Mouse (Mus musculus) cerebellum, adult 2 months (tissue): ENCODE results near the gene Zfp235.

Experiments used
- CTCF ChIP-seq: fragments of 200-500 bp; IDR thresholded peaks from 2 replicates; pipeline ENCODE4 v1.5.1; 2011; ENCODE audit warnings: low read depth, mild to moderate bottlenecking, control low read depth, low read length, moderate library complexity, borderline replicate concordance; ENCODE audit not compliant: insufficient read depth
- POLR2A ChIP-seq: fragments of 200-500 bp; IDR thresholded peaks from 2 replicates; pipeline ENCODE4 v1.6.1; 2011; ENCODE audit warnings: low read length, control low read depth, borderline replicate concordance; ENCODE audit not compliant: insufficient read depth

DNA sequence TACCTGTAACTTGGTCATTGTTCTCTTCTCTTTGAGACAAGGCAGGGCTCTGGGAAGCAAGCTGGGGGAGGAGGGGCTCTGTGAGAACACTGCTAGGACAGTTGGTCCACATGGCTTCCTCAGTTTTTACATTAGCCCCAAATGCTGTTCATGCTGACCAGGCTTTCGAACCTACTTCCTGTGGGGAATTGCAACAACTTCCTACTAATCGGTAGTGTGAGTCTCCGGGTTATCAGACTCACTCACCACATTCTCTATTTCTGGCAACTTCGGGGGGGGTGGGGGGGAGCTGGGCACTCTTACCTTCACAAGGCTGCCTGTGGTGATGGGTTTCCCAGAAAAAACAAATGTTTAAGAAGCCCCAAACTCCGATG lies 55.6 kb downstream of the Zfp235 start:
- no peak for TF ChIP-seq POLR2A
- no peak for TF ChIP-seq CTCF
